Mouse (Mus musculus) kidney, postnatal 36 days (tissue): ENCODE data around the gene Nufip1.
A peak's percentile ranks its signal among the peaks of the same experiment; 100 is the strongest.
"Not testable (repeated sequence)": the region's sequence is repeated elsewhere in the genome, so short reads cannot be mapped to it uniquely, and the experiment has no call there.

Experiments
- DNase-seq, 2 experiments: peaks; one replicate each; pipeline ENCODE4 v3.0.0; 2021 to 2022; ENCODE audit warnings: mixed read lengths in 2 of 2

Nufip1 gene

DNA sequence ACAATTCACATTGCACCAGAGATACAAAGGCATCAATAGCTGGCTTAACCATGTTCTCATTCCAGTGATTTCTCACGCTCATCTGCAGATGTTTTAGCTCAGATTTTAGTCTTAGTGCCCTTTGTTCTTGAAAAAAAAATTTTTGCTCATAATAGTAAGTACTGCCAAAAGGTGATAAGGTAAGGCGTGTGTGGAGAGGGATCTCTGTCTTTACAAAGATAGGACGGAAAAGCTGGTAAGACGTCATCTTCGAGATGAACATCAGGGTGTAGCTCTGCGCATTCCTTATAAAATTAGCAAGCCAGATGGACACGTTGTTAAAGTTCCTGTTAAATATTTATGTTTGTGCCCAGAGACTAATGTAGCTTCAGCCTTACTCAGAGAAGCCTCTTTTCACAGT lies 35.2 kb downstream of the Nufip1 start:
- no peak for DNase-seq

DNA sequence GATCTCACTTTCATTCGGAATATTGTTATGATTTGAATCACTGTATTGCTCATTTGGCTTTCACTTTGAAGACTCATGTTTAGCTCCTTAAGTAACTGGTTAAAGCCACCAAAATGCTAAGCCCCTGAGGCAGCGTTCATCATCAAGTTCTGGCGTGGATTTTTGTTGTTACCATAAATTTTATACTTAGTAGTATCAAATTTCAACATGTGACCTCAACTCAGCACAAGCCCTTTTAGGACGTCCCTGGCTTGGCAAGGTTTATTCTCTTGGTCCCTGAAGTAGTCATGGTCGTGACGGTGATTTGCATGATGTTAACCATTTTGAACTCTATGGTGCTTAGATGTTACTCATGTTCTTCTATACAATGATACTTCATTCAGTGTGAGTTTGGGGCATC lies 36.4 kb downstream of the Nufip1 start:
- no peak for DNase-seq

DNA sequence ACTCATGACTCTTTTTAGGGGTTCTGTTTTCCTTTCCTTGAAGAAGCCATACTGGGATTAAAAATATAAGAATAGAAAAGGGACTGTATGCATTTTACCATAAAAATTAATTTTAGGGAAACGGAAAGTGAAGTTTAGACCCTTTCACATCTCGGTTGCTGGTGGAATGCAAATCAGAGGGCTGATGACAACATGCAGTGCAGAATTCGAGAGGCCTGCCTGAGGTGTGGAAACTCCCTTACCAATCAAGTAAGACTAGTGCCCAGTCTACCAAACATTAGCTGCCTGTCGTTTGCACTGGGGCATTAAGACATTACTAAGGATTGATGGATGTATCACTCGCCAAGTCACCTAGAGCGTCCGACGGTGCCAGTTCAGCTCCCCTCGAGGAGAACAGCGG lies 37.6 kb downstream of the Nufip1 start:
- DNase-seq: no peak

DNA sequence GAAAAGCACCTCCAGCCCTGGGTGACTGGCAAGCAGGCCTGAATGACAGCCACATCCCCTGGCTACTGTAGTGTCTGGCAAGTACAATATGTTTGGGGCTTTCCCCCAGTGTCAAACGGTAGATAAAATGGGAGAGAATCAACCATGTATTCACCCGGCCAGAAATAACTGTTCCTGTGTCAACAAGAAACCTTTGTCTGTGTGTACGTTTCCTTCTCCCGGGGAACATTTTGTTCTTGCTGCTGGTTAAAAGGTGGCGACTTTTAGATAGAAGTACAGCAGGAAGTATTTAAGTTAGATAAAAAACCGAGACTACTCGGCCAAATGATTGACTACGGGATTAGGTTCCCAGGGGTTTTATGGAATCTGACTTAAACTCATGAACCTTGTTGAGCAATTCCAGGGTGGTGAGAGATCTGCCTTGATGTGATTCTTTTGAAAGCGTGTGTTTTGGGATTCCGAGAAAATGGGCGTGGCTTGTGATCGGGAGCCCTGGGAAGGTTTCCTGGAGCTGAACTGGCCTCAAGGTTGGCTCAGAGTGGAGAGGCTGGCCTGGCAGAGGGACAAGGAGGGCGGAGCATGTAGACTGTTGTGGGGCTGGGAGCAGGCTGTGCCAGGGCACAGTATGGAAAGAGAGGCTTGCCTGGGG lies 39.0 kb downstream of the Nufip1 start:
- peak; percentile 87 to 90 for DNase-seq

DNA sequence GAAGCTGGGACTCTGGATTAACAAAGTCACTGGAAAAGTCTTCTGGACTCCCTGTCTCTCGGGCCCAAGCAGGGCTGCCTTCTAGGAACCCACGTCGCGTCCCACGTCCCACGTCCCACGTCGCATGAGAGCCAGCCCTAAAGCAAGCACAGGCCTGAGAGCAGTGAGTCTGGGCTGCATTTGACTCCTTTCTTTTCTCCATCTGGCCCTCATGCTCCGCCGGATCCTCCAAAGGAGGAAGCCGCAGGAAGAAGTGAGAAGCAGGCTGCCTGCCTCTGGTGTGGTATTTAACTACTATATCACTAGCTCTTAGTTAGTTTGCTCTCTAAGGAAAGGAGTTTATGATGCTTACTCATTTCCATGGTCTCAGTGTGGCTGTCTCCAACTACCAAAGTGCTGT lies 39.8 kb downstream of the Nufip1 start:
- DNase-seq: no peak

DNA sequence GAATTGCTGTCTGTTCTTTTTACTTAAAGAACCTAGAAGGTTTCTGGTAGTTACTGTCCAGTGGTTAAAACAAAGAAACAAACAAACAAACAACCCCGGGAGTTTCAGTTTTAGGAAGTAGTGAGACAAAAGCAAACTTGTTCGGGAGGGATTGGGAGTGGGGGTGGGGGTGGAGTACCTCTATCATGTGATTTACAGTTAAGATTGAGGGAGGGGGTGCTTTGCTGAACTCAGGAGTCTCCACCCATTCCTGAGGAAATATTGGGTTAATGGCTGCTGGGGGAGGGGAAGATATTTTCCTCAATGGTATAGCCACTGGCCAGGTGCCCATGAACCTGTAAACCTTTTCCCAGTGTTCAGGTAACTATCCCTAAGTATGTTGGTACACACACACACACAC lies 40.3 kb downstream of the Nufip1 start:
- DNase-seq: no peak

DNA sequence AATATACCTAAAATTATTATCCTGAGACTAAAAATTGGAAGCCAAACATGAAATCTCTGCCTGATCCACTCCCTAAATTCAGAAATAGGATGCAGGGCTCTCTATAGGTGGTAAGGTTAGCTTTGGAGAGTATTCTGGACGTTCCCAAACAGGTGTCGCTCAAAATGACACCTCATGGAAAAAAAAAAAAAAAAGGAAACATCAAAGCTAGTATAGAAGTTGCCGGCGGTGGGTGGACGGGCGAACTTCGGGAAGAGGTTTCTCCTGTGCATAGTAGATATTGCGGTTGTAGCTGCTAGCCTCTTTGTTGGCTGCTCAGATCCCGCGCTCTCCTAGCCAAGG lies 41.1 kb downstream of the Nufip1 start:
- DNase-seq: no peak

DNA sequence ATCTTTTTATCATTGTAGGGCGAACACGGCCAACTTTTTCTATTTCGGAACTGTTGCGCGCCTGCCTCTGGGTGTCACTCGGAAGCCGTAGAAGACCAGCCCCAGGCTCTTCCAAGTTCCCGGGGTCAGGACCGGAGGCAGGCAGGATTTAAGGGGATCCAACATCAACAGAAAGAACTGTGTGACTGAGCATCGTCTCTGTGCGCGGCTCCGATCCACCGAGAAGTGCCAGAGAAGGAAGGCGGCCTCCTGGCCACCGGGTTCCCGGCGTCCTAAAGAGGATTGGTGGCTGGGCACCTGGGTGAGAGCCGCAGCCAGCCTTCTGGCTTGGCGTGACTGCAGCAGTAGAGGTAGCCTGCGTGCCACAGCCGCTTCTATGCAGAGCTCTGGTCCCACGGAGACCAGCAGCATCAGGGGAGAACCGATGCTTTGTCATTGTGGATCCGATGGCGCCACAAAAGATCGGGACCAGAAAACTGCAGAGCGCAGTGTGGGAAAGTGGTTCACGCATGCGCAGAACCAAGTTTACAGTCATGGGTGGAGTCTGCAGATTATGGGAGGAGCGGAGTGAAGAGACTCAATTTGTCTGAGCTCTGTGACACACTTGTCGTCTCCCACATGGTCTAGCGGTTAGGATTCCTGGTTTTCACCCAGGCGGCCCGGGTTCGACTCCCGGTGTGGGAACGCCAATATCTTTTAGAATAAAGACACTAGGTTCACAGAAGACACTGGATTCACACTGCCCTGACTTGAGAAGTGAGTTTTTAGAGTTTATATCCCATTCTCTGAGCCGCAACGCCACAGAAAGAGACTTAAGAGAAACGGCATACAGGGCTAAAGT lies 41.7 kb downstream of the Nufip1 start:
- DNase-seq: peak; percentile 92 to 93

DNA sequence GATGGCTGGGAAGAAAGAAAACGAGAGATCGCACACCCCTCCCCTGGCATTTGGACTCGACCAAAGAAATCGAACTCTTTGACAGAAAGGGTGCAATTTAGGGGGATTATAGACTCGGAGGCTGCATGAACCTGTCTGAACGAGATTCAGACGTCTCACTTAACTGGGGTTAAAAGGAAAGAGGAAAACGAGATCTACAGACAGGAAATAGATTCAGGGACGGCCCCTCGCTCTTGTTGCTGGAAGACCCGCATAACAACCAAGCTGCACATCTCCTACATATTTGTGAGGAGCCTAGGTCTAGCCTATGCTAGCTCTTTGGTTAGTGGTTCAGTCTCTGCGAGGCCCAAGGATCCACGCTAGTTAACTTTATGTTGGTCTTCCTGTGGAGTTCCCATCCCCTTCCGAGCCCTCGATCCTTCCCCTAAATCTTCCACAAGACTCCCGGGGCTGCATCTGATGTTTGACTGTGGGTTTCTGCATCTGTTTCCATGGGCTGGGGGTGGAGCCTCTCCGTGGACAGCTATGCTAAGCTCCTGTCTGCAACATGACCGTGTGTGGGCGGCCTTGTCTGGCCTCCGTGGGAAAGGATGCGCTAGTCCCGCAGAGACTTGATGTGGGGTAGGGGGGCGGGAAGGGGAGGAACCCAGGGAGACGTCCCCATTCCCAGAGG lies 42.4 kb downstream of the Nufip1 start:
- DNase-seq: peak in 1 of 2 experiments; percentile 23

DNA sequence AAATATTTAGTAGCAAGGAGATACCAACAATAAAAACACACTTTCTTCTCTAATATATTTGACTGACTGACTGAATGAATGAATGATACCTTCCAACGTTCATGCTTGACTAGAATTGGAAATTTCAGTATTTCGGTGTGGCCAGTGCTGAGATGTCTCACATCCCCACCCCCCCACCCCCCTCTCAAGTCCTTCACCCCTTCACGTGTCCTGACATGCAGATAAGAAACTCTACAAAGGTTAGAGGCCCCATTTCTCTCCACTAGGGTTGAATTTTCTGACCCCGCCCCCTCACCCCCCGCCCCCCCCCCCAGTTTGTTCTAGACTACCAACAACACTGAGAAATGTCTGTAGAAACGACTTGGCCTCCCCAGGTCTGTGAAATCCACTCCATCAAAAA lies 43.1 kb downstream of the Nufip1 start:
- DNase-seq: no peak

DNA sequence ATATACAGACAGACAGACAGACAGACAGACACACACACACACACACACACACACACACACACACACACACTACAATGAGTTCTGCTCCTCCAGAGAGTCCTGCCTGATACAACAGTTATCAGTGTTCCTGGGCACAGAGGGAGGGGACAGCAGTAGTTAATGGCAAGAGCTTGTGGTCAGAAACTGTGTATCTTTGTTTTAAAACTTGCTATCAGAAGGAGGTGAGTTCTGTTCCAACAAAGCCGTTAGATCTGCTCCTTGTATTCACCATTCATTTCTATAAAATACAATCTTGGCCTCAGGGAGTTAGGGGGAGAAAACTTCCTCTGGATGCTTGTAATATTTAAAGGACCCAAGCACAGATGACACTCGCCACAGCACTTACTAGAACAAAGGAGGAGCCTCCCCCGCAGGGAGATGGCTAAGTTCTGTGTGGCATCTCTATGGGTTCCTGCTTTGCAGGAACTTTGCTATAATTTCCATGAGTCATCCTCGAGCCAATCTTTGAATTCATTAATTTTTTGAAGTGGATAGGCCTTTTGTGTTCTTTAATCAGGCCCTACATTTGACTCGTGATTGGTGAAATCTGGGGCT lies 47.6 kb downstream of the Nufip1 start:
- no peak for DNase-seq

DNA sequence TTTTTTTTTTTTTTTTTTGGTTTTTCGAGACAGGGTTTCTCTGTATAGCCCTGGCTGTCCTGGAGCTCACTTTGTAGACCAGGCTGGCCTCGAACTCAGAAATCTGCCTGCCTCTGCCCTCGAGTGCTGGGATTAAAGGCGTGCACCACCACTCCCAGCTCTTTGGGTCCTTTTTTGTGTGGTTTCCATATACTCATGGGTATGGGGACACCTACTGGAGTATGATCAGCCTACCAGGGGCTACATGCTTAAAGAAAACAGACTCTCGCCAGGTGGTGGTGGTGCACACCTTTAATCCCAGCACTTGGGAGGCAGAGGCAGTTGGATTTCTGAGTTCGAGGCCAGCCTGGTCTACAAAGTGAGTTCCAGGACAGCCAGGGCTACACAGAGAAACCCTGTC lies 49.9 kb downstream of the Nufip1 start:
- DNase-seq: not testable (repeated sequence)

DNA sequence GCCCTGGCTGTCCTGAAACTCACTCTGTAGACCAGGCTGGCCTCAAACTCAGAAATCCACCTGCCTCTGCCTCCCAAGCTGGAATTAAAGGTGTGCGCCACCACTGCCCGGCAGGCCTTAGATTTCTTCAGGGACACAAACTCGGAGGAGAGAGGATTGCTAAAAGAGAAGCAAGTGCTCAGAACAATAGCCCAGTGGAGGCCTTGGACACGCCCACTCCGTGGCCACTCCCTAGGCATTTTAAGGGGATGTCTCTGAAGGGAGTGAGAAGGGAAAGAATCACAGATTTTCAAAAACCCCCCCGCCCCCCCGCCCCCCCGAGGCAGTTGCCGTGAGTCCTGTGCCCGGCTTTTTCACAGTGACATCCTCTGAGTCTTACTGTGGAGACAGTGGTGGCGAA lies 53.5 kb downstream of the Nufip1 start:
- DNase-seq: no peak

DNA sequence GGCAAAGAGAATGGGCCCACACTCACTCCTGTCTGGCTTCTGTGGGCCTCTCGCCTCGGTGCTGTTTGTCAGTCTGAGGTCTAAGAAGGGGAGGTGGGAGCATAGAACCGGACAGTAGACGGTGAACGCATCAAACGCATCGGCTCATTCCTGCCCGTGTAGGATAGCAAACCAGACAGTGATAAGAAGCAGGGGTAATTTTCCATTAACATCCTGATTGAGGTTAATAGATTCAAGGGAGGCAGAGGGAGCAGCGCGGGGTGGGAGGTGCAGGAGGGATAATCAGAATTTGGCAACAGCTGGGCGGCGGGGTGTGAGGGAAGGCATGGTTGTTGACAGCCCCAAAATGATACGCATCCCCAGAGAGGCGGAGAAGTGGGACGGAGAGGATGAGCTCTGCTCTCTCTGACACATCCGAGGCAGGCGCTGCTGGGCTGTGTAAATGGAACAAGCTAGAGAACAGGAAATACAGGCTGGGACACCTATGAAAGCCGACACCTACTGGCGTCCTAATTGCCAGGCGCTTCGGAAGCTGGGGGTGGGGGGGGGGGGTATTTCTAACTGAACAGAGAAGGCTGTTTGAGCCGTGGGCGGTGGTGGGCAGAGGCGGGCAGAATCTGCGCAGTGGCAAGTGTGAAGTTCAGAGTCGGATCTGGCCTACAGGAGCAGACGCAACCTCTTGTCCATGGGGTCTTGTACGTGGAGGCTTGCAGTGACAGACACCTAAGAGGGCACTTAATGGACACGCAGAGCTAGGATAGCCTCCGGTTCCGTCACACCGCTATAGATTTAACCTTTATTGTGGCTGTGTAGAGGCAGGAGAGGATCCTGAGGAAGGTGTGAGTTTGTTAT lies 54.4 kb downstream of the Nufip1 start:
- no peak for DNase-seq

DNA sequence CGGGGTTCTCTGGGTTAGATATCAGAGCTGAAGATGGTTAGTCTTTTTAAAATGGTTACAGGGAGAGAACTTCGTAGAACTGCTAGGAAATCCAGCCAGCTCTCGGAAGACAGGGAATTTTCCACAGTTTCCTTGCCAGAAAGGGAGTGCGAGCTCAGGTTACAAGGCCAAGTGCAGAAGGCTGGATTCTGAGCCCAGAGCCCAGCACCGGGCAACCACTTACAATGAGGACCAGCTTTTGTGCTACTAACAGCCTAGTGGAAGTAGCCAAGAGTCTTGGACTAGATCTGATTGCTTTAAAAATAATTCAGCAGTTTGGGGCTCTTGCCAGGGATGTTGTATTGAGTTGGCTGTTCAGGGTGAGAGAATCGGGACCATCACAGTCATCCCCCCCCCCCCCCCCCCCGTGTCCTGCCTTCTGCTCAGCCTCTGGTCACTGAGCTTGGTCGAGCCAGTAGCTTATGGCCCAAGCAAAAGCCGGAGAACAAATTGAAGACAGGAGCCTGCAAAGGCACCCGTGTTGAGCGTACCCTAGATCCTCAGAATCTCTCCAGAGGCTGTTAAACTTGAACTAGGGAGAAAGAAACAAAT lies 59.3 kb downstream of the Nufip1 start:
- peak in 1 of 2 experiments; percentile 8 for DNase-seq

DNA sequence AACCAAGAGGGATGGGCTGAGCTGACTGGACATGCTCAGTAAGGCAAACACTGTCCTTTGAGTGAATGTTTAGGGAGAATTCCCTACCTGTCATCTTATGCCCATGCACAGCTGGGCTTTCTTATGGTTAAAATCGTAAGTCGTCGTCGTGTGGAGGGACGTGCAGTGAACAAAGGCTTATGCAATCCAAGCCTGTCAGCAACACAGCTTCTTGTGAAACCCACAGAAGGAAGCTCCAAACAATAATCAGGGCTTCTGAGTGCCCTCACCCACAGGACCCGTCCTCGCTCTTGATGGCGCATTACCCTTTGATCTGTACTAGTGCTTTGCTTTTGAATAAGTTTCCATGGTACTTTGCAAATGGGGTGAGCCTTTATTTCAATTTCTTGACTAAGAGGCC lies 60.6 kb downstream of the Nufip1 start:
- no peak for DNase-seq

DNA sequence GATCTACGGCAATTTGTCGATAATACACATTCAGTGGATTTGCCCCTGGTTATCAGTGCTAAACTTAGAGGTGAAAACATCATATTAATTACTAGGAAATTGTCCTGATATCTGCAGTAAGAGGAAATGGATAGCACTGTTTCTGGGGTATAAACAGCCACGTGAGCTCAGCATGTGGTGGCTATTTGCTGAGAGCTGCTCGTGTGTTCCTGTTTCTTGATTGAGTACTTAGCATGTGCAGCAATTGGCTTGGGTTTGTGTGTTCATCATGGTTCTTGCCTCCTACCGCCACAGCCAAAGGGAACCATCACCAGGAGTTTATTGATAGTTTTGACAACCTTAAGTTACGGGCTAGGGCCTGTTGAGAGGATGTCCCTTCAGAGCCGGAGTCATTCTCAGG lies 63.6 kb downstream of the Nufip1 start:
- no peak for DNase-seq

DNA sequence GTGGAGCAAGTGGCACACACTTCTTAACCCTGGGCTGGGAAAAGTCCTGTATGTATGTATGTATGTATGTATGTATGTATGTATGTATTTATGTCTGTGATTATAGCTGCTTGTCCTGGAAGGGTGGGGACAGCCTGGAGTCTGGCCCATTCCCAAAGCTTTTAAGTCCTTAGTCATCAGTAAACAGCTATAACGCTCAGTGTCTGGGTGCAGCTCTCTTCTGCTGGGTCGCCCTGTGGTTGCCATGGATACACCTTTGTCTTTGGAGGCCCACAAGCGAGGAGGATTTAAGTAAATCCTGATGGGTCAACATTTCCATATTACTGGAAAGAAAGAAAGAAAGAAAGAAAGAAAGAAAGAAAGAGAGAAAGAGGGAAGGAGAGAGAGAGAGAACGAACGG lies 65.1 kb downstream of the Nufip1 start:
- DNase-seq: no peak

DNA sequence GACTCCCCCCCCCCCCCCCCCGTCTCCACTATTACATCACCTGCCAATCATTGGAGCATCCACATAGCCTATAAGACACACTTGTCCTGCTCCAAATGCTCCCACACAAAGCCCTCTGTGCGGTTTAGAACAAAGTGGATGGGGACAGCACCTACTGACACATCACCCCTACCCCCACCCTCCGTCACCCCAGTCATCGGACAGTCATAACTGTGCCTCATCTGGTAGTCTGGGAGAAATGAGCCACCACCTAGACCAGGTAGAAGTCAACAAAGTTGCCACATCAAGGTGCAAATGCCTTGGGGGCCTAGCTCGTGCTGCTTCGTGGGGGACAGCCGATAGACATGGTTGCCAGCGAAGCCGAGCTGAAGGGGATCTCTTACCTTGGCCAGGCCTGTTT lies 66.5 kb downstream of the Nufip1 start:
- no peak for DNase-seq

DNA sequence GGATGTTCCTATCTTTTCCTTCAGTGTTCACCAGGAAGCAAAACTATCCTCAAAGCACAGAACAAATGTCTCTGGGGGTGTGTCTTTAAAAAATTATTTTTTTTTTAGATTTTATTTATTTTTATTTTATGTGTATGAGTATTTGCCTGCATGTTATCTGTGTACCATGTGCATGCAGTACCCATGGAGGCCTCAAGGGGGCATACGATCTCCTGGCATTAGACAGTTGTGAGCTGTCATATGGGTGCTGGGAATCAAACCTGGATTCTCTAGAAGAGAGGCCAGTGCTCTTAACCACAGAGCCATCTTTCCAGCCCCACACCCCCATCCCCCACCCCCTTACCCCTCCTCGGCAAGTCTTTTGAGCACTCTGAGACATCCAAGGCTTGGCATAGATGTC lies 67.8 kb downstream of the Nufip1 start:
- DNase-seq: peak in 1 of 2 experiments; percentile 18

DNA sequence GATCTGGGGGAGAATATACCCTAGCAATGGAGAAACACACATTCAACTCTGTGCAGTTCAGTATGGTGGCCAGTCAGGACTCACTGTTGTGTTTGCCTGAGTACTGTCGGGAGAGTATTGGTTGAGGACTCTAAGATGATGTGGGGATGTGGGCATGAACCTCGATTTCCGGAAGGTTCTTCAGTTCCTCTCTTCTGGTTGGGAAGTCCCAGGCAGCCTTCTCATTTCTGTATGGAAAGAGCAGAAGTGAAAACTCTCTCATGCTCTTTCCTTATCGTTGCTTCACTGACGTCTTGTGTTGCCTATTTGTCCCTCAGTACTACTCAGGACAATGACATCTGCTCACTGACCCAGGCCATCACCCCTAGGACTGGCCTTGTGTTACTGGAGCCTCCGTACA lies 68.7 kb downstream of the Nufip1 start:
- no peak for DNase-seq

DNA sequence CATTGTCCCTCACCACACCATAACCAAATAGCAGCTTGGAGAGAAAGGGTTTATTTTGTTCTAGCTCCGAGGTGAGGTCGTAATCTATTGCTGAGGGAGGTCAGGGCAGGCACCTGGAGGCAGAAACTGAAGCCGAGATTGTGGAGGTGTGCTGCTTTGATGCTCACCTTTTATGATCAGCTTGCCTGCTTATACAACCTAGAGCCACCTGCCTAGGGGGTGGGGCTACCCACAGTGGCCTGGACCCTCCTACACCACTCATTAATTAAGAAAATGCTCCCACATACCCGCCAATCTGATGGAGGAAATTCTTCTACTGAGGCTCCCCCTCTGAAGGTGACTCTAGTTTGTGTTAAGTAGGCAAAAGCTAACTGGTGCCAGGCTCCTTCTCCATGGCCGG lies 74.7 kb downstream of the Nufip1 start:
- DNase-seq: peak; percentile 12 to 16
